Mouse (Mus musculus) brain, adult 2 months (tissue): Measurements from ENCODE around the gene Alk.

ENCODE experiments used
- DNase-seq: peaks from one replicate; pipeline ENCODE4 v3.0.0; 2011; ENCODE audit warnings: low read depth, low spot score

Gene Alk

DNA sequence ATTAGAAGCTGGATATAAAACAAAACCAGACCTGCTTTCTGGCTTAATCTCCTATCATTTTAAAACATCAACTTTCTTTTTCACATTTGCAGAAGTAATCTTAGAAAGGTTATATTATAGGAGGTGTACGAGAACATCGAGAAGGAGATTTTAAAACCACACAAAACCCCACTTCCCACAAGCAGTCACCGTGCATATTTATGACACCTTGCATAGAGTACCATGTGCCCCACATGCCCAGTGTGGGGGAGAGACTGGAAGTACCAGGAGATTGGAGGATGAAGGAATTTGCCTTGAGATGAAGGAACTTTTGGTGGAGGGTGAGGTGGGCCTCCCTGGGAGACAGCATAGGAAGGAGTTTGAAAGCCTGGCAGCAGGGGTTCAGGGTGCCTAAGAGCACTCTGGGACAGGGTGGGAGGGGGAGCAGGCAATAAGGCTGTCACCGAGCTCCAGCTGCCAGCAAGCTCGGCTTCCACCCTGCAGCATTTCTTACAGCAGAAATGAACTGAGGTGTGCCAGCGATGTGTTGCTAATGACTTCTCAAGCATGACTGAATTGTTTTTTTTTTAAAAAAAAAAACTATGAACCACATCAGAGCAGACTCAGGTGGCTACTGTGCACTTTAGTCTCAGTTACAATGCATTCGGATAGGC, 459.4 kb downstream of the Alk start:
- DNase-seq = peak; percentile 12

DNA sequence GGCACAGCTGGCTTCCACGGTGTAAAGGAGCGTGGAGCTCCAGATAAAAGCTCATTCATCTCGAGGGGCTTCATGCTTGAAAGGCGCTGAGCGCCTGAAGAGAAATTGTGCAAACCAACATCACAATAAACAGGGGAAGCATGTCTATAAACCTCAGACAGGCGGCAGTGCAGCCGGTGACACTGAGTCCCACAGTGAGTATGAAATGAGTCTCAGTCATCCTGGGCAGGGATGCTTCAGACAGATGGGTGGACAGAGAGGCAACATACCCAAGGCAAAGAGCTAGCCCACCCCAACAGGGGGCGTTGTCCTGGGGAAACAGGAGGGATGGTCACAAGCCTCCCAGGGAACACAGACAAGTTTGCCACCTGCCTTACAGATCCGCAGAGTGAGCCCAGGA, 460.0 kb downstream of the Alk start:
- DNase-seq = no peak

DNA sequence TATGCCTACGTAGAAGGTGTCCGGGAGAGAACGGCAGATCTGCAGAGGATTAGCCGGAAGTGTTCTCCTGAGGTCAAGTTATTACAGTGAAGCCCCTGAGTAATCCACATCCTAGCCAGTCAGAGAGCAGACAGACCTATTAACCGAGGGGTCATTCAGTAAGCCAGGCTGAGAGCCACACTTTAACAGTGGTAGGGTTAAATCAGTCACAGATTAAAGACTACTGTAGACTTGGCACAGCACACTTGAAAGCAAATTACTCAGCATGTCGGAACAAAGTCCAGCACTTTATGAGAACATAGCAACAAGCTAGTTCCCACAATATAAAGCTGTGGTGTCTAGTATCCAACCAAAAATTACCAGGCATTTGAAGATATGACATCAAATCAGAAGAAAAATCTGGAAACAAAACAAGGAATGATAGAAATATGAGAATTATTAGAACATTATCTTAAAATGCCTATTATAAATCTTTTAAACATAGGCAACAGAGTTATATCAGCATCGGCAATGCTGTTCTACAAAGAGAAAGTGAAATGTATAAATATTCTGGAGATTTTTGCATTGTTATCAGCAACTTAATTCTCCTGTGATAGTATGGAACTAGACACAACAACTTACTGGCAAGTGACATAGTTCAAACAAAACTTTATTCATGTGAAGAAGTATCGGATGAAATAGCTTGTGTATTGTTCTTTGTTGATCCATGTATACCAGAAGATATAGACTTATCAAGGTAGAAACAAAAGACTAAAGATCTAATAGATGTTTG, 472.1 kb downstream of the Alk start:
- no peak for DNase-seq

DNA sequence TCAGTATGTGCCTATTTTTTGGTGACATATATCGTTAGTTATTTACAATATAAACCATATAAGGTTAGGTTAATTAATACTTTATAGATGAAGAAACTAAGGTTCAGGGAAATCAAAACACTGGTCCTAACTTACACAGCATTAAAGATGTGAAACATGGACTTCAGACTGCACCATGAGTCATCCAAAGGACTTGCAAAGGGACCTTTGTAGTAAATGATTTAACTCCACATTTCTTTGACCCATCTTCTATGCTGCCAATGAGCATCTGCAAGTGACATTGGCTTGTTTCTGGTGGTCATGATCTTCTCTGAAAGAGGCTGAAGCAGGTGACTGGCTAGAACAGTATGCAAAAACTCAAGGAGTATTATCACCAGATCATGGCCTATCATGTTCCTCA, 482.8 kb downstream of the Alk start:
- no peak for DNase-seq

DNA sequence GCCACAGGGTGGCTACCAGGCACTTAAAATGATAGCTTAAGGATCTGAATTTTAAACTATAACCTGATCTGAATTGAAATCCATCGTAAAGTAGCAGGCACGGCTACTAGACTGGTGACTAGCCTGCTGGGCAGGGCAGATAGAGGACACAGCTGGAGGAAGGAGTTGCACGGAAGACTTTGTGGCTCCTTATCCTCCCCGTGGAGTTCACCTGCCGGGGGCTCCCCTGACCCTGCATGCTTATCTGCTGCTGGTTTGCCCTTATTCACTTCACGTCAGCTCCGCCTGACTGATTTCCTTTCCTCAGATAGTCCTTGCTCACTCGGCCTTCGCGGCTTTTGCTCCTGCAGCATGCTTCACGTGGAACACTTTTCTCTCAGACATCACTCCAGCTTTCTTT, 484.1 kb downstream of the Alk start:
- DNase-seq = no peak

DNA sequence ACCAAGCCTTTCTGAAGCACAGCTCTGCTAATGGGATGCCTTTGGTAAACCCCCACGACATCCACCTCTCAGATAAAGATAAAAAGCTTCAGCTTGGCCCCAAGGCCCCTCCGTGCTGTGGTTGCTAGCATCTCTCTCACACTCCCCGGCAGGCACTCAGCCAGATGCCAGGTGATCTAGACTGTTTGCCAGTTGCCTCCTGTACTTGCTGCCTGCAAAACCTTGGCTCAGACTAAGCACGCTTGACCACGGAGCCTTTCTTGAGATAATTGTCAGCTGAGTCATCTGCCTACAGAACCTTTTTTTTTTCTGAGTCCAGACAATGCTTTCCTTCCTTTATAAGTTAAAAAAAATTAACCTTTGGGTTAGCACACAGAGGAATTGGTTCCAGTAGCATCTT, 486.1 kb downstream of the Alk start:
- DNase-seq = peak; percentile 44

DNA sequence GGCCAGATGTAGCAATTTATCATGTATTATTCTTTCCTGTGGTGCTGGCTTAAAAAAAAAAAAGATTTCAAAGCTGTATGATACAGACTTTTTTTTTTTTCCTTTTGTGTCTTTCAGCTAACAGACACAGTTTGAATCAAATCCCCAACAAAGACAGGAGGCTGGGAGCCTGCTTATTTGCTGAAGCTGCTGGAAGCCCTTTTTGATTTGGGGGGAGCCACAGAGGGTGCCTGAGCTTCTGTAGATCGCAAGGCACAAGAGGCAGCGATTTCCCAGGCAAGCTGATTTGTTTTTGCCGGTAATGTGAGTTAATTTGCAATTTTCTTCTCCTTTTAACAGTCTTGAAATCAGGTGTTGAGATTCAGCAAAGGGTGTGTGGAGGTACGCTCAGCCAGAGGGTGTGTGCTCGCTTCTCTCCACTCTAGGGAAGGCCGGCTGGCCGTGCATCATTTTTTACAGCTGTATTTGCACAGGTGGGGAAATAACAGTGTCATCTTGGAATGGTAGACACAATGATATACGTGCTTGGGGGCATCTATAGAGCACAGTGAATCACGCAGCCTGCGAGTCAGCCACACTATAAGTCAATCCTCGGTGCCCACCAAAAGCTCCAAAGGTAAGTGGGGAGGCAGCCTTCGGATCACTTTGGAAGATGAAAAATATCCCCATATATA, 489.0 kb downstream of the Alk start:
- DNase-seq = peak; percentile 18

DNA sequence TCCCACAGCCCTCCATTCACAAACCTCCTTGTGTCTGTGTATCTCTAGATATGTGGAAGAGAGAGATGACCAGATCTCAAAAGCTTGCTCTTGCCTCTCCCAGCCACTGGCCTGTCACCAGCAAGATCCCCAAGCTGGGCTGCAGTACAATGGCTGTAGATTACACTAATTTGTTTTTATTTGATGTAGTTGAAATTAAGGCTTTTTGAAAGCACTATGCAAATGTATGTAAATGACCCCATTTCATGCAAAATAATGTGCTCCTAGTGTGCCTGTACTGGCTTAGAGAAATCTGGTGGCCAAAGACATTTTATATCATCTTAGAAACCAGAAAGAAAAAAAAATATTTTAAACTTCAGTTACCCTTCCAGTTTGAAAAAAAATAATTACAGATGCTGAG, 492.4 kb downstream of the Alk start:
- DNase-seq = peak; percentile 2

DNA sequence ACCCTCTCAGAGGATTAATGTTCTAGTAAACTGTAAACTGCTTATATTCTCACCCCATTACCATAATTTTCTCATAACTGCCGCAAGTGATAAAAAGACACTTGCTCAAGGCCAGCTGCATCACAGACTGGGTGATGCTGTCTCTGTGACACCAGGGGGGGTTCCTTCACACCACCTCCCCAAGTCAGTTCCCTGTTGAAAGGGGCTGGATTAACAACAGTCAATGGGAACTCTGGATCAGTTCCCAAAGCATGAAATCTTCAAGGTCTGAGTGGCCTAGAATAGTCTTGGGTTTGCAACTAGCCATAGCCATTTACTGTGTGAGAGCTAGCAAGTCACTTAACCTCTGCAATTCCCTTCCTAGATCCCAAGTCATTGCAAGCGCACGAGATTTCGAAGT, 492.9 kb downstream of the Alk start:
- DNase-seq = no peak

DNA sequence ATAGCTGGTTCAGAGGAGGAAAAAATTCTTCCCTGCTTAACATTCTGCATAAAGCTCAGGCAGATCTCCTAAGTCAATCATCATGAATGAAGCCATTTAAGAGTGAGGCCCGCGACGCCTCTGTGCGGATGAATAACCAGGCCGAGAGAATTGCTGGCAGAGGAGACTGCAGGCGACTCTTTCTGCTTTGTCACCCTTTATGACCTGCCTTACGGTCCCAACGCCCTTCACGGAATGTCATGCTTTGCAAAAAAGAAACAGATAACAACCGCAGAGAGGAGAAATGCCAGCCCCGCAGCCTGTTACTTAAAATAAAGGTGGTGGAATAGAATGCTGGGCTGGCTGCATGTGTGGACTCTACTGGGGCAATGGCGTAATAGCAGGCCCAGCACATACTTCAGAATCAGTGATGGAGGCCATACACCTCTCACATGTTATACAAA, 517.1 kb downstream of the Alk start:
- DNase-seq = peak; percentile 19

DNA sequence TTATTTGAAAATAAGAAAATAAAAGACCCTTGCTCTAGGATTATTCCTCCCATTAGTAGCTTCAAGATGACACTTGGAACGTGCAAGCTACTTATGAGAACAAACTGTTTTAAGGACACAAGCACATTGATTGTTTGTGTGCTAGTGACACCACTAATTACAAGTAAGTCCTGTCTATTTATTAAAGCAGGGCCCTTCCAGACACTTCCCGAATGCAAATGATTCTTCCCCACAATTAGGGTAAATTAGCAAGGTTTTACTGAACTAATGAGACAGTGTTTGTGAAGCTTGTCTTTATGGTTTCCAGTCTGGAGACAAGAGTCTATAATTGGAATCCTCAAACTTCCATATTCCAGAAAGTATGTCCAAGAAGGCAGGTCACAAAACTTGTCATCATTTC, 523.0 kb downstream of the Alk start:
- DNase-seq = no peak

DNA sequence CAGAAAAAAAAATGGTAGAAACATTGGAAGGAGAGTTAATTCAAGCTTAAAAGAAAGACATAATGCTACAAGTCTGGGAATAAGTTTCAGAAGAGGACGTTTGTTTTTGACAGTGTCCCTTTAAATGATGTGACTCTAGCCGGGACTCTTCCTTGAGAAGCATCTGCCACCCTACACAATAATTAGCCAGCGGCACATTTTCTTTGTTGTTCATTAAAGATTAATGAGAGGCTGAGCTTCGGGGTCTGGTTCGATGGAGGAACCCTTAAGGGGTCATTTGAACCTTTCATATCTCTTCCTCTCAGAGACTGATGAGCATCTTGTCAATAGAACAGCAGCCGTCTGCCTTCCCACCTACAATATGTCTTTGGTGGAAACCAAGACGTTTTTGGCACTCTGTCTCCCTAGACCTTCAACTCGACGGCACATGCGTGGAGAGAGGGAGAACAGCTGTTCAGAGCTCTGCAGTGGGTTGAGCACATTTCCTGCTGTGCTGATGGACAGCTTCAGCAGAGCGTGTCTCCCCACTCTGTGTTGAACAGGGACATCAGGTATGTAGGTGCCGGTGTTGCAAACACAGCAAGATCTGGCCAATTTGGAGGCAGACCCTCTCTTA, 528.0 kb downstream of the Alk start:
- DNase-seq = peak; percentile 66

DNA sequence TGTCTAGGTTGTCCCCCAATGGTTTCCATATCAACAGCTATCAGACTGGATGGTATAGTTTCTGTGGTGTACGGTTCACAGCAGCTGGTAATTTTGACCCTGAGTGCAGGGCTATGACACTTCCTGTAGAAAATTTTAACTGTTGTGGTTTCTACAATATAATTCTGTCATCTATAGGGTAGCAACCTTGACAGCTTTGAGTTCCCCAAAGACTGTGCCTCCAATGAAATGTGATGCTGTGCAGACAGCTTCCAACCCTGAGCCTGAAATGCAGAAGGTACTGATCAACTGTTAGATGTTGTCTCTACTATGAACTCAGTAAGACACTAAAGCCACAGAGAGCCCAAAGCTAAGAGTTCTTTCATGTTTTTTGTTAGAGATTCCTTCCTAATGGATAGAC, 532.6 kb downstream of the Alk start:
- no peak for DNase-seq

DNA sequence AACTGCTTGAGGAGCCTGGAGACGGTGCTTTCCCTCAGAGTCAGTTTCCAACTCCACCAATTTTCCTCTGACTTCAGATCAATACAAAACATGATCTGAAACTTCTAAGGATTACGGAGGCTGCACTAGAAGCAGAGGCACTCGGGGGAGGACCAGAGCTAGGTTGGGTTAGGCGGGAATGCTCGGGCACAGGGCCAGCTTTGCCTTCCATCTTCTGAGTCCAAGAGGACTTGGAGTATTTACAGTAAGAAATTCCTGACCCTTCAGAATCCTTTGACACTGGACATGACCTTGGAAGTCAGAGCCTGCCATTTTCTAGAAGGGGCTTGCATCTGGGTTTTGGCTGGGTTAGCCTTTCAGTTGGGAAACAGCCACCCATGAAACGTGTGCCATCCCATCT, 536.3 kb downstream of the Alk start:
- DNase-seq = no peak

DNA sequence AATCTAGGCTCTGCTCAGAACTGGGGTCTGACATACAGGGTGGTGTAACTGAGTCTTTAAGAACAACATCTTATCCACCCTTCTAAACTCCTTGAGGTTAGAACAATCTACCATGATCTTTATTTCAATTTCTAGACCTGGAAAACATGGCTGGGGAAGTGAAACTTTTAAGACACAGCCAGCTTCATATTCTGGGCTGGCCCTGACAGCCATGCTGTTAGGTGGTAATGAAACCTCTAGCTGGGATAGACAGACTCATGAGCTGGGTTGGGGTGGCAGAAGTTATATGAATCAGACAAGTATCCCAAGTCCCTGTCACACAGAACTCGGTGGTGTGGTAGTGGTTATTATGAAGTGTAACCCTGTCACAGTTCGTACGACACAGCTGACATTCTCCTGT, 541.4 kb downstream of the Alk start:
- no peak for DNase-seq

DNA sequence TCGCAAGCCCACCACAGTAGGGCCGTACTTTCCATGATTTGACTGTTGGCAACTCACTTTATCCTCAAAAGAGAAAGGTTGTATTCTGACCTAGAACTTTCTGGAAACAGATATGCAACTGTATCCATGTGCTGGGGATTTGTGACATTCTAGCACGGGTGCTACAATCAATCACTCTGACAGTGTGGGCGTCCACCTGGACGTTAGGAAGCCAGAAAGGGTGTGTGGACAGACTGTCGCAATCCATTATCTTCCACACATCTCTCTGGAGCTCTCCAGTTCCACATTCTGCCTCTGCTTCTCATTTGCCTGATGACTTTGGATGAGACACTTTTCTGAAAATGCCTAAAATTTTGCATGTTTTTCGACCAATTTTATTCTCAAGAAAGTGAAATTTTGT, 545.1 kb downstream of the Alk start:
- no peak for DNase-seq

DNA sequence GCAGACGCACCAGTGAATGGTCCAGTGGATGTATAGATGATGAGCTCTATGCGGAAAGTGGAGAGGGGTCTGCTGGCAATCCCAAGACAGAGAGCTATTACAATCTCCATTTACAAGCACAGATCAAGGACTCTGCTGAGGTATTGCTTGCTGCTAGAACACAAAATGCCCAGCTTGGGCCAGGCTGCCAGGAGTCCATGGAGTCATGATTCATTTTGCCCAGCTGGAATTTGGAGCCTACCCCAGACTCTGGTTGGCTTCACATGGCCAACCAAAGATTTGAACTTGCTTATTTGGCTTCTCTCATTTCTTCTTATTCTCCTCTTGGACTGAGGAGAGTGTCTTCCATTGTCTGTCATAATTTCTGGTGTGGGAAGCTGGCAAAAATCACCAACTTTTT, 558.8 kb downstream of the Alk start:
- peak; percentile 70 for DNase-seq

DNA sequence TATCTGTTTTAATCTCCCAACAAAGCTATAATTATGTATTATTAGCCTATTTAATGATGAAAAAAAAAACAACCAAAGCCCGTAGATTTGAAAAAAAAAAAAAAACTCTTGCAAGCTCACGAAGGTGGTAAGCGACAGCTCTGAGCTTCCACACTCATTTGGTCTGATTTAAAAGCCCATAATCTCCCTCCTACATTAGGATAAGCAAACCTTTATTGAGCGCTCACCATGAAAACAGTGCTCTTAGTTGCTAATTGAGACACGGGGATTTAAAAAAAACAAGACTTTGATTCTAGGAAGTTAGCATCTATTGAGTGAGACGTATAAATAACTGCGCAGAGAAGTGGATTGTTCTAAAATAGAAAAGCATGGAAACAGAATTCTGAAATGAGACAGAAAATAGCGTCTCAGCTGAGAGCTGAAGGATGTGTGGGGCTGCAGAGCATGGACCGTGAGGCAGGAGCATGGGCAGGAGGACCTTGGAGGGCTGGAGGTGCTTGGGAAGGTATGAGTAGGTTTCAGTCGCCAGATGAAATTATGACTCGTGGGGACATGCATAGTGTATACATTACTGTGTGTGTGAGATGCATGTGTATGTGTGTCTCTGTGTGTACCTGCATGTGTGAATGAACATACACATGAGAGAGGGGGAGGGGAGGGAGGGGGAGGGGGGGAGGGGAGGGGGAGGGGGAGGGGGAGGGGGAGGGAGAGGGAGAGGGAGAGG, 560.6 kb downstream of the Alk start:
- no peak for DNase-seq

DNA sequence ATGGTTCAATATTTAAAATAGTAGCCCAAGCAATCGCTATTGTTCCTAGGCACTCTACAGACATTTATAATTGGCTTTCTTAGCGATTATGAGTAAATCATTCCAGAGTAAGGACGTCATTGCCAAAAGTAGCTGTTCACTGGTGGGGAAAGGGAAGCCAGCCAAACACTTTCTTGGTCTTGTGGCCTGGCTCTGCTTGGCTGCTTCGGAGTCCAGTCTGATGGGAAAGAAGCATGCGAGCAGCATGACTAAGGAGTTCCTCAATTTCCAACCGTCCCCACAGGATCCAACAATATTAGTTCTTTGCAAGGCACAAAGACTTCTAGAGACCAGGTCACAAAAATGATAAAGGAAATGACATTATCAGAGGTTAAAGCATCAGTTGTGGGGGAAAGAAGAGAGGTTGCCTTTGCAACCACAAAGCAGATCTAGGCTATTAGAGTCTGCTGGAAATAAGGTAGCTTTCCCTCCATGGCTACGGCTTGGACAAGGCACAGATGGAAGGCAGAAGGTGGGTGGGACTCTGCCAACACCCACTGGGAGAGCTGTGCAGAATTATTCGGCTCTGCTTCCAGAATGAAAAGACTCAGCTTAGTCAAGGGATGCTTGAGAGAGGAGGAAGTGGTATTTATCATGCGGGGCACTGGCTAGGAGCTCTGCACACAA, 561.3 kb downstream of the Alk start:
- DNase-seq = peak; percentile 97

DNA sequence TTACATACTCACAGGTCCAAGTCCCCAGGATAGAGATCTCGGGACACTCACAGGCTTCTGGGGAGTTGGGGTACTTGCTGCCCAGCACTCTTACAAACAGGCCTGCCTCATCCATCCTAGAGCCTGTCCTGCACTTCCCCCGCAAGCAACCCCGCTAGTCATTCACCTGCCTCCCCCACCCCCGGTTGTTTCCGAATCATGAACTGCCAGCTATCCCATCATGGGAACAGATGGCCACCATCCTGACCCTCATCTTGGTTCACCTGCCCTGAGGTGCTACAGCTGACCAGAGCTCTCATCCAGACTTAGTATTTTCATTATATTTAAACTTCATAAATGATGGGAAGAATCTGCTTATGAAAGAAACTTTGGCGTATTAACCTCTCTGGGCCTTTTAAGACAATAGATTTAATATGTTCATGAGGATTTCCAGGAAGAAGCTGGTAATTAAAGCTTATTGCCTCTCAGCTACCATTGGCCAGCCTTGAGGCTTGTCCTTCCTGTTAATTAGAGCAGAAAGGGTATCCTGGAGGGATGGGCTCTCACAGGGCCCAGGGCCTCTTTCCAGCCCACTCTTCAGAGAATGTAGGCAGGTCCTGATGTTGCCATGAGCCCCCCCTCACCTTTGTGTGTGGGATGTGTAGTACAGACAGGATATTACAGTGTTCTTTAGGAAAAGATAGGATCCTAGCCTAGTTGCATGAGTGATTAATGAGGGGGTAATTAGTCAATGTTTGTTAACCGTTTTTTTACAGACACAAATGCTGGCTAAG, 565.1 kb downstream of the Alk start:
- peak; percentile 55 for DNase-seq
